26 mouse cellular contexts compared by ENCODE assay signal in the genomic region with DNA sequence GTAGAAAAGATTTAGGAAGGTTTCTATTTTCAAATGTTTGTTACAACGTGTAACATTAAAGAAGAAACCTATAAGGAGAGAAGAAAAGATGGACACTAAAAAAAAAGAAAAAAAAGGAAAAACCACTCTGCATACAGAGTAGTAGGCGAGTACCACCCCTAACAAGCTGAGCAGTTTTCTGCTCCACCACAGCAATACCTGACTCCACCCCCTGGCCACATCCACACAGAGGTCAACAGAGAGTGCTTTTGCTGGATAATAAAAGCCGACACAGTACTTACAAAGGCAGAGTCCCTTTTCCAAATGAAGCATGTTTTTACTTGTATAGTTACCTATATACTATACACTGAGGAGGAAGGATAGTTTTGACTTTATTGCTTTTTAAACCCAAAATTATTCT. TPM values are rescaled to one million over a fixed set of nuclear protein-coding genes. Genes with fewer than 3 reads are reported as not detected.
A peak's percentile ranks its signal among the peaks of the same experiment; 100 is the strongest.
DNase-seq lines count a peak whose midpoint lies in the region; ATAC-seq and TF ChIP-seq lines count a peak whose summit lies in the region.
"Had no signal": no experiment of that assay in that cellular context is flagged by ENCODE, and none has a peak within 500 bp of the region (broad histone marks: within the 10 kb centered on the region; RNA-seq: fewer than 3 reads in every experiment).

No protein-coding gene starts in this region.

- H3K4me1 ChIP-seq in heart, embryonic 16.5 days (ENCODE audit: control insufficient read depth, insufficient read depth, low read length) = peaks cover 5% of the 10 kb centered on the region
- peaks cover 7% of the 10 kb centered on the region for H3K4me1 ChIP-seq in liver, embryonic 12.5 days
- 0 out of 2 replicates have a peak, but pooled peaks cover 2% of the 10 kb centered on the region for H3K4me1 ChIP-seq in liver, postnatal 0 days (ENCODE audit: insufficient read depth)
- H3K4me1 ChIP-seq: forebrain, embryonic 10.5 days; hindbrain, embryonic 13.5 days had no signal

- TF ChIP-seq CTCF in liver, postnatal 0 days (IDR thresholded peaks at IDR 0.05; ENCODE audit: low read depth) = no peak

- no peak overlapping the region for H3K27ac ChIP-seq in heart, embryonic 16.5 days (ENCODE audit: low read length)
- no peak overlapping the region for H3K27ac ChIP-seq in liver, embryonic 12.5 days
- no peak overlapping the region for H3K27ac ChIP-seq in liver, postnatal 0 days (ENCODE audit: low read depth)
- H3K27ac ChIP-seq: embryonic facial prominence, embryonic 15.5 days; forebrain, embryonic 10.5 days; gastrocnemius, adult 2 months; heart, adult 2 months; heart, embryonic 15.5 days; hindbrain, embryonic 13.5 days; hindbrain, postnatal 0 days had no signal

- 73% methylated on average over 3 of the region's 3 CpGs for WGBS in heart, embryonic 16.5 days
- WGBS in liver, embryonic 12.5 days (ENCODE audit: insufficient replicate concordance) = 64% methylated on average over 3 of the region's 3 CpGs
- 59% methylated on average over 3 of the region's 3 CpGs for WGBS in liver, postnatal 0 days (ENCODE audit: insufficient replicate concordance)

- H3K4me3 ChIP-seq in heart, embryonic 16.5 days (ENCODE audit: low read length) = no peak overlapping the region
- no peak overlapping the region for H3K4me3 ChIP-seq in liver, embryonic 12.5 days
- H3K4me3 ChIP-seq in liver, postnatal 0 days (ENCODE audit: low read depth, low read length) = no peak overlapping the region
- H3K4me3 ChIP-seq: embryonic facial prominence, embryonic 15.5 days; erythroblast, embryonic 14.5 days; forebrain, embryonic 10.5 days; gastrocnemius, adult 2 months; heart, adult 2 months; heart, embryonic 15.5 days; hindbrain, embryonic 13.5 days had no signal

- H3K36me3 ChIP-seq in heart, embryonic 16.5 days (ENCODE audit: control insufficient read depth, insufficient read depth) = 0 out of 2 replicates have a peak, but pooled peaks cover 1% of the 10 kb centered on the region
- peaks cover 15% of the 10 kb centered on the region for H3K36me3 ChIP-seq in liver, embryonic 12.5 days
- peaks cover 18% of the 10 kb centered on the region for H3K36me3 ChIP-seq in liver, postnatal 0 days (replicated peaks; ENCODE audit: insufficient read depth, low read length)
- H3K36me3 ChIP-seq: hindbrain, embryonic 13.5 days had no signal

- 0 out of 2 replicates have a peak, but pooled peaks have one; percentile 49 for ATAC-seq in heart, embryonic 16.5 days (replicated peaks; ENCODE audit: extremely low read depth, insufficient read depth, low FRiP score)
- ATAC-seq in liver, embryonic 12.5 days = peak; percentile 58; the same call in 1 of the 2 replicates
- ATAC-seq in liver, postnatal 0 days = no peak
- ATAC-seq in hematopoietic stem cell, adult 5-6 weeks (replicated peaks in 1 of 2; ENCODE audit: insufficient read depth in 1 of 2, low FRiP score in 2 of 2, low TSS enrichment in 1 of 2, low read depth in 1 of 2, poor library complexity in 2 of 2, severe bottlenecking in 2 of 2) = peak; percentile 46 to 60; a peak in 2 of 4 replicates
- ATAC-seq: activated CD4-positive, CD25-positive, alpha-beta regulatory T cell, adult 4 months; forebrain, embryonic 14.5 days; hindbrain, postnatal 0 days had no signal

- no peaks in the 10 kb centered on the region for H3K27me3 ChIP-seq in heart, embryonic 16.5 days (ENCODE audit: control insufficient read depth, insufficient read depth, low read length)
- no peaks in the 10 kb centered on the region for H3K27me3 ChIP-seq in liver, embryonic 12.5 days (replicated peaks)
- H3K27me3 ChIP-seq in liver, postnatal 0 days (ENCODE audit: insufficient read depth, low read length) = no peaks in the 10 kb centered on the region
- H3K27me3 ChIP-seq: embryonic facial prominence, embryonic 15.5 days; heart, embryonic 15.5 days; hindbrain, embryonic 13.5 days; Patski had no signal

- TF ChIP-seq EP300 in liver, postnatal 0 days (IDR thresholded peaks at IDR 0.05; ENCODE audit: low read depth) = no peak

- no peak overlapping the region for H3K9ac ChIP-seq in heart, embryonic 16.5 days (ENCODE audit: low read length)
- H3K9ac ChIP-seq in liver, embryonic 12.5 days = no peak overlapping the region
- no peak overlapping the region for H3K9ac ChIP-seq in liver, postnatal 0 days (replicated peaks)
- H3K9ac ChIP-seq: embryonic facial prominence, embryonic 15.5 days; heart, embryonic 15.5 days; hindbrain, embryonic 13.5 days had no signal

- no peak for DNase-seq in heart, postnatal 14 days
- DNase-seq in liver, postnatal 0 days = no peak
- DNase-seq in gastrocnemius, postnatal 14 days = no peak
- DNase-seq in cerebellum, adult 11 months = no peak
- DNase-seq: adrenal gland, postnatal 14 days; cerebellum, adult 18-20 months; cerebellum, adult 9-11 months; cerebellum, postnatal 36 days; embryo, embryonic 11 days; gastrocnemius, adult 2 months; gastrocnemius, postnatal 36 days; heart, adult 2 months; heart, postnatal 4 days had no signal

- intact Hi-C loops in heart, postnatal 14 days (cut with DNase I) = no loop called here
- intact Hi-C loops in gastrocnemius, postnatal 14 days (cut with DNase I; ENCODE audit: low total_unique reads) = no loop called here

- H3K9me3 ChIP-seq in heart, embryonic 16.5 days (replicated peaks; ENCODE audit: control insufficient read depth, low read length) = no peaks in the 10 kb centered on the region
- H3K9me3 ChIP-seq in liver, embryonic 12.5 days (replicated peaks) = no peaks in the 10 kb centered on the region
- no peaks in the 10 kb centered on the region for H3K9me3 ChIP-seq in liver, postnatal 0 days (ENCODE audit: low read length)
- H3K9me3 ChIP-seq: embryonic facial prominence, embryonic 15.5 days; forebrain, embryonic 10.5 days; heart, embryonic 15.5 days; hindbrain, embryonic 13.5 days had no signal

- no peak overlapping the region for H3K4me2 ChIP-seq in heart, embryonic 16.5 days (ENCODE audit: low read depth, low read length)
- H3K4me2 ChIP-seq in liver, embryonic 12.5 days = no peak overlapping the region
- H3K4me2 ChIP-seq in liver, postnatal 0 days (ENCODE audit: low read depth, low read length) = no peak overlapping the region
- H3K4me2 ChIP-seq: embryonic facial prominence, embryonic 15.5 days; heart, embryonic 11.5 days; heart, embryonic 15.5 days; hindbrain, embryonic 13.5 days had no signal

RNA-seq across cellular contexts. Expression of a gene that starts 31.6 kb away (rescaled TPM):
- 6.5 and 7.1 TPM in 2 replicates for polyA plus RNA-seq in heart, embryonic 16.5 days (2015; fragmentation: Nextera tagmentation; extraction: Ambion mirVana)
- total RNA-seq in heart, postnatal 14 days (2021) = 10 to 100 TPM; 14.2 to 16.3 TPM
- polyA plus RNA-seq in liver, embryonic 12.5 days (2016; fragmentation: Nextera tagmentation; extraction: Ambion mirVana) = 6.4 and 6.6 TPM in 2 replicates
- 3.7 and 5.5 TPM in 2 replicates for polyA plus RNA-seq in liver, postnatal 0 days (2015; fragmentation: Nextera tagmentation; extraction: Ambion mirVana)
- 81.1 and 82.5 TPM in 2 replicates for total RNA-seq in hematopoietic stem cell, adult 5-6 weeks (2017)
- 1 to 10 TPM; 6.8 to 7.2 TPM for total RNA-seq in gastrocnemius, postnatal 14 days (2021)

RNA-seq across cellular contexts. Expression of a gene that starts 42.6 kb away (rescaled TPM):
- 51.1 and 51.6 TPM in 2 replicates for polyA plus RNA-seq in heart, embryonic 16.5 days (2015; fragmentation: Nextera tagmentation; extraction: Ambion mirVana)
- 10 to 100 TPM; 22.0 to 22.3 TPM for total RNA-seq in heart, postnatal 14 days (2021)
- 38.2 and 42.6 TPM in 2 replicates for polyA plus RNA-seq in liver, embryonic 12.5 days (2016; fragmentation: Nextera tagmentation; extraction: Ambion mirVana)
- polyA plus RNA-seq in liver, postnatal 0 days (2015; fragmentation: Nextera tagmentation; extraction: Ambion mirVana) = 49.7 and 55.5 TPM in 2 replicates
- total RNA-seq in hematopoietic stem cell, adult 5-6 weeks (2017) = 14.1 and 16.0 TPM in 2 replicates
- total RNA-seq in gastrocnemius, postnatal 14 days (2021) = 10 to 100 TPM; 14.4 to 16.6 TPM

RNA-seq across cellular contexts. Expression of a gene that starts 42.7 kb away (rescaled TPM):
- 34.2 and 38.9 TPM in 2 replicates for polyA plus RNA-seq in heart, embryonic 16.5 days (2015; fragmentation: Nextera tagmentation; extraction: Ambion mirVana)
- 10 to 100 TPM; 70.3 to 82.1 TPM for total RNA-seq in heart, postnatal 14 days (2021)
- 11.6 and 11.9 TPM in 2 replicates for polyA plus RNA-seq in liver, embryonic 12.5 days (2016; fragmentation: Nextera tagmentation; extraction: Ambion mirVana)
- polyA plus RNA-seq in liver, postnatal 0 days (2015; fragmentation: Nextera tagmentation; extraction: Ambion mirVana) = 2.8 and 3.2 TPM in 2 replicates
- total RNA-seq in hematopoietic stem cell, adult 5-6 weeks (2017) = 35.8 and 42.5 TPM in 2 replicates
- total RNA-seq in gastrocnemius, postnatal 14 days (2021) = 100 to 1,000 TPM; 106 to 113 TPM
